Mouse (Mus musculus): ENCODE data around the gene Mon2. TPM values are rescaled to one million over a fixed set of nuclear protein-coding genes. Genes with fewer than 3 reads are reported as not detected.
"Not testable (repeated sequence)": the region's sequence is repeated elsewhere in the genome, so short reads cannot be mapped to it uniquely, and the experiment has no call there.

The Mon2 gene
- total RNA-seq, 2 experiments from 2014 or later, result 98.6 to 104 TPM

- TF ChIP-seq CTCF (IDR thresholded peaks at IDR 0.05), result no peak
- H3K4me3 ChIP-seq, result no peak overlapping the region
- intact Hi-C loops (cut with DNase I), result loop anchor here (5.0 kb wide), 1 partner anchor 36 kb away; no protein-coding TSS in a partner anchor
These were observed 19.8 kb downstream of the Mon2 start for GRCm38 (mm10) chr10:123056463-123056862.

GRCm38 (mm10) chr10:123055205-123056000, 20.9 kb downstream of the Mon2 start:
- H3K27ac ChIP-seq, result peak overlapping the region; percentile 36; the same call in 1 of the 2 replicates
- no peak for TF ChIP-seq CTCF (IDR thresholded peaks at IDR 0.05)
- no peak overlapping the region for H3K4me3 ChIP-seq
- no peak for DNase-seq (ENCODE audit: extremely low spot score in 1 of 2, low spot score in 2 of 2)
- intact Hi-C loops (cut with DNase I), result loop anchor here (5.0 kb wide), 1 partner anchor 37 kb away; no protein-coding TSS in a partner anchor

More at GRCm38 (mm10) chr10:123056463-123056862, 19.8 kb downstream of the Mon2 start:
- no peak overlapping the region for H3K27ac ChIP-seq
- DNase-seq (ENCODE audit: extremely low spot score in 1 of 2, low spot score in 2 of 2), result no peak

GRCm38 (mm10) chr10:123053557-123053956, 22.7 kb downstream of the Mon2 start:
- no peak for TF ChIP-seq CTCF (IDR thresholded peaks at IDR 0.05)
- no peak for DNase-seq (ENCODE audit: extremely low spot score in 1 of 2, low spot score in 2 of 2)
- no peak overlapping the region for H3K4me3 ChIP-seq
- H3K27ac ChIP-seq, result no peak overlapping the region
- intact Hi-C loops (cut with DNase I), result no loop called here

DNA sequence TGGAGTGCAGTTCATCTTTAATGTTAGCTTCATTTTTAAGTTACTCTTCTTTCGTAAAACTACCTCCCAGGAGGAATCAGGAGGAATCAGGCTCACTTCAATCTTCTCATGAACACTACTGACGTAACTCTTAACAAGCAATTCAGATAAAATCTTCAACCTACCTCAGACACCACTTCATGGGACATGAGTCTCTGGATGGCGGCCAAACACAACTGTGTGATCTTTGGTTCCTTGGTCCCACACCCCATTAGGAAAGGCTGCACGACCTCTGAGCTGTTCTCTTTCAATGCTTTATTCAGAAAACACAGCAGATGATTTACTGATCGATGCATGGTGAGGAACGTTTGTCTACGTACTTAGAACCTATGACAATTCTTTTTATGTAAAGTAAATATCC, 24.3 kb downstream of the Mon2 start:
- intact Hi-C loops (cut with DNase I), result no loop called here
- H3K27ac ChIP-seq, result no peak overlapping the region
- no peak overlapping the region for H3K4me3 ChIP-seq
- TF ChIP-seq CTCF (IDR thresholded peaks at IDR 0.05), result no peak
- no peak for DNase-seq (ENCODE audit: extremely low spot score in 1 of 2, low spot score in 2 of 2)

DNA sequence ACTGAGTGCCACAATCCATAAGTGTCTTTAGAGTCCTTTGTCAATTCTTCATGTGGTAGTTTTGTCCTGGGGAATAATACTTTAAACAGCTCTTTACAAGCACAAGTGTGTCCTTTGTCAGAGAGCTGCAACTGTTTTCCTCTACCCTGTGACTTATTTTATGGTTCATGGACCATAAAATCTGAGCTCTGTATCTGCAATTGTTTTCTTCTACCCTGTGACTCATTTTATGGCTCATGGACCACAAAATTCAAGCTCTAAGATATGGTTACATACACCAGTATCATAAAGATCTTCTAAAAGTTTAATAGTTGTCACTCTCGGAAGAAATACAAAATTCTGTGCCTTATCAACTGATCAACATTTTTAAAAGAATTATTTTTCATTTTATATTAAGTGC, 27.6 kb downstream of the Mon2 start:
- H3K27ac ChIP-seq, result no peak overlapping the region
- TF ChIP-seq CTCF (IDR thresholded peaks at IDR 0.05), result no peak
- H3K4me3 ChIP-seq, result no peak overlapping the region
- intact Hi-C loops (cut with DNase I), result no loop called here
- no peak for DNase-seq (ENCODE audit: extremely low spot score in 1 of 2, low spot score in 2 of 2)

DNA sequence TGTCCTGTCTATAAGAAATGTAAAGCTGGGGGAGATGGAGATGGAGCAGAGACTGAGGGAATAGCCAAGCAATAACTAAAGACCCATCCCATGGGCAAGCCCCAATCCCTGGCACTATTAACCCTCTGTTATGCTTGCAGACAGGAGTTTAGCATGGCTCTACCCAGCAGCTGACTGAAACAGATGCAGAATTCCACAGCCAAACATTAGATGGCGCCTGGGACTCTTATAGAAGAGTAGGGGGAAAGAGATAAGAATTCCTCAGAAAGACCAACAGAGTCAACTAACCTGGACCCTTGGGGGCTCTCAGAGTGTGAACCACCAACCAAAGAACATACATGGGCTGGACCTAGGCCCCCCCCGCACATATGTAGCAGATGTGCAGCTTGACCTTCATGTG, 36.4 kb downstream of the Mon2 start:
- Histone ChIP-seq H3K27ac (no peak overlapping the region), H3K4me3 (no peak overlapping the region)
- peak; percentile 40 for TF ChIP-seq CTCF (IDR thresholded peaks at IDR 0.05)
- no peak for DNase-seq (ENCODE audit: extremely low spot score in 1 of 2, low spot score in 2 of 2)
- intact Hi-C loops (cut with DNase I), result loop anchor here (2.0 kb wide), 1 partner anchor 51 kb away; no protein-coding TSS in a partner anchor

DNA sequence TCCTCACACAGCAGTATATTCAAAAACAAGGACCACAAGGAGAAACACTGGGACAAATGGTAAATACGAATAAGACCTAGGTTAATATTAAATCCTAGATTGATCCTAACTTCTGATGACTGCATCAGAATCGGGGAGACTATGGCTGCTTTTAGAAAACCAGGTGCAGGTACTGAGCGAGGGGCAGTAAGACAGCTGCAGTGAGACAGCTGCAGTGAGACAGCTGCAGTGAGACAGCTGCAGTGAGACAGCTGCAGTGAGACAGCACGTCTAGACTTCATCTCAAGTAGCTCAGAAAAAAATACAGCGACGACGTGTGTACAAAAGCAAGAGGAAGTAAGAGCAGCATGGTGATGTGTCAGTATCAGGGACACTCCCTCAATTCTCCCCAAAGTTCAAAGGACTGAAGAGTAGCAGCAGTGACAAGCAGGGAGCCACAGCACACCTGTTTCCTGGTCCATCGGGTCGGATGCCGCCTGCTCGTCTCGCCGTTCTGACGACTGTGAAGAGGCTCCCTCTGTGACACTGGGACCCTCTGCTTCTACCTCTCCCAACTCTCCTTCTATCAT, 44.1 kb downstream of the Mon2 start:
- no peak overlapping the region for H3K27ac ChIP-seq
- H3K4me3 ChIP-seq, result no peak overlapping the region
- no peak for DNase-seq (ENCODE audit: extremely low spot score in 1 of 2, low spot score in 2 of 2)
- intact Hi-C loops (cut with DNase I), result no loop called here
- TF ChIP-seq CTCF (IDR thresholded peaks at IDR 0.05), result no peak

- no peak overlapping the region for H3K27ac ChIP-seq
- TF ChIP-seq CTCF (IDR thresholded peaks at IDR 0.05), result no peak
- intact Hi-C loops (cut with DNase I), result no loop called here
- H3K4me3 ChIP-seq, result no peak overlapping the region
- no peak for DNase-seq (ENCODE audit: extremely low spot score in 1 of 2, low spot score in 2 of 2)
These were observed 44.9 kb downstream of the Mon2 start for GRCm38 (mm10) chr10:123031449-123031848.

GRCm38 (mm10) chr10:123030589-123030988, 45.7 kb downstream of the Mon2 start:
- peak in 1 of 2 experiments; percentile 25 for DNase-seq (ENCODE audit: extremely low spot score in 1 of 2, low spot score in 2 of 2)
- Histone ChIP-seq H3K4me3 (no peak overlapping the region), H3K27ac (no peak overlapping the region)
- TF ChIP-seq CTCF (IDR thresholded peaks at IDR 0.05), result no peak
- intact Hi-C loops (cut with DNase I), result no loop called here

- intact Hi-C loops (cut with DNase I), result no loop called here
These were observed 47.4 kb downstream of the Mon2 start for GRCm38 (mm10) chr10:123028949-123029348.

DNA sequence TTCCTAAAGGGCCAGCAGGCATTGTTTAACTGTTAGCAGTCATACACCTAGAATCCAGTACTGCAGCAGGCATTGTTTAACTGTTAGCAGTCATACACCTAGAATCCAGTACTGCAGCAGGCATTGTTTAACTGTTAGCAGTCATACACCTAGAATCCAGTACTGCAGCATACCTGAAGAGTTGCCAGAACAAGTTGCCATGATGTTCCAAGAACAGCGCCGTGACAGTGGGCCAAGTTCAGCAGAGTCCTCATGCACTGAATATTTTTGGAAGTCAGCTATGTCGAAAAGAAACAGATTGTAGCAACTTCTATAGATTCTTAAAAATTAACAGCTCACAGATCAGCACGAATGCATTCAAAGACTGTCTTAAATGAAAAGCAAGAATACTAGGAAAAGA, 49.6 kb downstream of the Mon2 start:
- H3K4me3 ChIP-seq; intact Hi-C loops (cut with DNase I); H3K27ac ChIP-seq; DNase-seq (ENCODE audit: extremely low spot score in 1 of 2, low spot score in 2 of 2): not testable (repeated sequence)

More at GRCm38 (mm10) chr10:123028949-123029348, 47.4 kb downstream of the Mon2 start:
- DNase-seq (ENCODE audit: extremely low spot score in 1 of 2, low spot score in 2 of 2), result no peak
- H3K27ac ChIP-seq, result no peak overlapping the region
- TF ChIP-seq CTCF (IDR thresholded peaks at IDR 0.05), result no peak
- no peak overlapping the region for H3K4me3 ChIP-seq

DNA sequence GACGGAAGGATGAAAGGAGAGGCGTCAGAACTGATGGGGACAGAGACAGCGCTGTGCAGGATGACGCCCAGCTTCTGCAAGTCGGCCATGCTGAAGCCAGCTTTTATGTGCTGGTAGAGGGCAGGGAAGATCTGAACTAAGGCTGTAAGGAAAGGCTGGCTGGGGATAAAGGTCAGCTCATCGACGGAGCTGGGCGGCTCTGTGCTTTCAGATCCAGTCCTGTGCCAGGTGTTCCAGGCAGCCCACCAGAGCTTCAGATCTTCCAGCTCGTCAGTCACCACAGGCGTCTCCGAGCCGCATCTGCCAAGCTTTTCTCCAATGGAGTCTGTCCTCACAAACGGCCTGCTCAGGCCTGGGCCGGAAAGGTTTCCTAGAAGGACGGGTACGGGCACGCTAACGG, 62.9 kb downstream of the Mon2 start:
- no peak for TF ChIP-seq CTCF (IDR thresholded peaks at IDR 0.05)
- H3K27ac ChIP-seq, result no peak overlapping the region
- DNase-seq (ENCODE audit: extremely low spot score in 1 of 2, low spot score in 2 of 2), result no peak
- intact Hi-C loops (cut with DNase I), result no loop called here
- H3K4me3 ChIP-seq, result no peak overlapping the region
